Mouse (Mus musculus) lung, adult 2 months (tissue): ENCODE data around the gene Rbm4.

ENCODE experiments used
- CTCF ChIP-seq: fragments of 200-500 bp; IDR thresholded peaks from 2 replicates; pipeline ENCODE4 v1.5.1; 2011; ENCODE audit warnings: mild to moderate bottlenecking, low read length, control low read depth; ENCODE audit not compliant: insufficient read depth
- POLR2A ChIP-seq: fragments of 200-500 bp; IDR thresholded peaks from 2 replicates; pipeline ENCODE4 v1.6.1; 2011; ENCODE audit warnings: low read depth, mild to moderate bottlenecking, control low read depth, low read length, borderline replicate concordance; ENCODE audit errors: extremely low read depth

- TF ChIP-seq CTCF (peak; percentile 39; the same call in 1 of the 2 replicates), POLR2A (no peak)
Measured at GRCm38 (mm10) chr19:4813015-4813414, 19.3 kb upstream of the Rbm4 start.
